Mouse (Mus musculus) midbrain, embryonic 15.5 days (tissue): Measurements from ENCODE around the gene Zc3h10. TPM values are rescaled to one million over a fixed set of nuclear protein-coding genes. Genes with fewer than 3 reads are reported as not detected.
"Not testable (repeated sequence)": the region's sequence is repeated elsewhere in the genome, so short reads cannot be mapped to it uniquely, and the experiment has no call there.

ENCODE experiments used
- ATAC-seq: fragments of 200-750 bp; cut with Nextera tagmentation; replicated peaks from 2 replicates; pipeline ENCODE4 v1.8.0; 2017; ENCODE audit warnings: moderate TSS enrichment
- H3K27ac ChIP-seq: fragments of 300-500 bp; sonication (generic); 2 replicates; pipeline ENCODE4 v1.5.1; 2015; ENCODE audit warnings: mild to moderate bottlenecking, inconsistent platforms
- H3K27me3 ChIP-seq: fragments of 300-500 bp; sonication (generic); replicated peaks from 2 replicates; pipeline ENCODE4 v1.6.1; 2015; ENCODE audit warnings: inconsistent platforms
- H3K36me3 ChIP-seq: fragments of 300-500 bp; sonication (generic); replicated peaks from 2 replicates; pipeline ENCODE4 v1.6.1; 2015; ENCODE audit warnings: inconsistent platforms
- H3K4me1 ChIP-seq: fragments of 300-500 bp; sonication (generic); 2 replicates; pipeline ENCODE4 v1.6.1; 2015; ENCODE audit warnings: inconsistent platforms
- H3K4me2 ChIP-seq: fragments of 300-500 bp; sonication (generic); 2 replicates; pipeline ENCODE4 v1.6.1; 2015; ENCODE audit warnings: inconsistent platforms, mild to moderate bottlenecking, moderate library complexity
- H3K4me3 ChIP-seq: fragments of 300-500 bp; sonication (generic); 2 replicates; pipeline ENCODE4 v1.5.1; 2015; ENCODE audit warnings: mild to moderate bottlenecking, inconsistent platforms
- H3K9ac ChIP-seq: fragments of 300-500 bp; sonication (generic); 2 replicates; pipeline ENCODE4 v1.6.1; 2015; ENCODE audit warnings: mild to moderate bottlenecking, inconsistent platforms
- H3K9me3 ChIP-seq: fragments of 300-500 bp; sonication (generic); 2 replicates; pipeline ENCODE4 v1.6.1; 2016; ENCODE audit warnings: inconsistent platforms
- WGBS: fragments of 180-500 bp; shearing (Covaris S2); methylation state at CpG from one replicate; pipeline ENCODE4 v1.1.7; 2015; ENCODE audit warnings: mixed read lengths; 5-methylcytosine and 5-hydroxymethylcytosine counted together
- polyA plus RNA-seq: library from polyadenylated mRNA; unstranded; fragments of >200 nt; fragmentation: Nextera tagmentation; extraction: Ambion mirVana; gene quantifications from 2 replicates; pipeline ENCODE4 v1.2.1, GENCODE M21; 2015

Zc3h10 gene
- polyA plus RNA-seq, 1 experiment from 2014 or later: 22.7 TPM

DNA sequence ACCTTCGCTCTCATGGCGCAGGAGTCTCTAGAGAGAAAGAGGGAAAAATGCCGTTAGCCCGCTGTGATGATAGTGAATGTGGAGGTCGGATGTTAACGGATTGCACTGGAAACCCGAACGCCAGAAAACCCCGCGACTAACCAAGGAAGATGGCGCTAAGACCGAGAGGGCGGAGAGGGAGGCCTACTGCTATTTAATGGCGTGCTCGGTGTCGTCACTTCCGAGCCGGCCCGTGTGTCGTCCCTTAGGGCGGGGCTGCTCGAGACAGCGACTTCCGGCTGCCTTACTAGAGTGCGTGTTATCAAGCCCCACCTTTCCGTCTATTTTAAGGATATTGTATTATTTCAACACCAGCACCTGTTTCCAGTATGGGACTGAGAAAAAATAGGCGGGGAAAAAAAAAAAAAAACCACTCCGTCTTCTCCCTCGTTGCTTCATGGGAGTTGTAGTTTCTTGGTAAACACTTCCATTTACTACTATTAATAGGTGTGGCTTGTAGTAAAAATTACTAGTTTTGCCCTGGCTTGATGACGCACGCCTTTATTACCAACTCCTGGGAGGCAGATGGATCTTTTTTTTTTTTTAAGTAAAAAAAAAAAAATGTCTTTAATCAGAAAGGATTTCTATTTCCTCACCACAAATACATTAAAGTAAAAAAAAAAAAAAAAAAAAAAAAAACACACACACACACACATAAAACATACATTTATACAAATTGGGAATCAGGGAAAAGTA is 1.5 kb upstream of the Zc3h10 start, which contains the start of gene Rpl41:
TSS of gene Rpl41 (minus strand) at position 359 of the 735 bp plus-strand sequence.
- peaks cover 13% of the 10 kb centered on the region for H3K4me1 ChIP-seq
- H3K9ac ChIP-seq: peak within 1 kb of the TSS; percentile 76
- H3K27ac ChIP-seq: peak within 1 kb of the TSS; percentile 97
- under 1% methylated on average over 31 of the region's 31 CpGs for WGBS
- H3K27me3 ChIP-seq: no peaks in the 10 kb centered on the region
- H3K9me3 ChIP-seq: no peaks in the 10 kb centered on the region
- peak within 1 kb of the TSS; percentile 71 for H3K4me2 ChIP-seq
- peaks cover 13% of the 10 kb centered on the region for H3K36me3 ChIP-seq
- ATAC-seq: peak; percentile 92
- H3K4me3 ChIP-seq: peak within 1 kb of the TSS; percentile 68

- Histone ChIP-seq H3K4me2 (peak overlapping the region; percentile 71), H3K36me3 (peaks cover 20% of the 10 kb centered on the region), H3K4me3 (peak overlapping the region; percentile 68), H3K9ac (peak overlapping the region; percentile 76), H3K27ac (peak overlapping the region; percentile 97), H3K4me1 (peaks cover 18% of the 10 kb centered on the region)
- not testable (repeated sequence) for H3K9me3 ChIP-seq, H3K27me3 ChIP-seq
- 0 out of 2 replicates have a peak, but pooled peaks have one; percentile 5 for ATAC-seq
- WGBS: 3% methylated on average over 30 of the region's 30 CpGs
Measured at GRCm38 (mm10) chr10:128548051-128548791, 647 bp upstream of the Zc3h10 start.

GRCm38 (mm10) chr10:128546787-128547186 is 787 bp downstream of the Zc3h10 start:
- no peak for ATAC-seq
- H3K36me3 ChIP-seq: peaks cover 25% of the 10 kb centered on the region
- WGBS: 23% methylated on average over 7 of the region's 7 CpGs
- H3K9me3 ChIP-seq: no peaks in the 10 kb centered on the region
- no peaks in the 10 kb centered on the region for H3K27me3 ChIP-seq
- H3K4me3 ChIP-seq: peak overlapping the region; percentile 68
- peak overlapping the region; percentile 71 for H3K4me2 ChIP-seq
- H3K27ac ChIP-seq: peak overlapping the region; percentile 97
- peaks cover 18% of the 10 kb centered on the region for H3K4me1 ChIP-seq
- H3K9ac ChIP-seq: peak overlapping the region; percentile 67

DNA sequence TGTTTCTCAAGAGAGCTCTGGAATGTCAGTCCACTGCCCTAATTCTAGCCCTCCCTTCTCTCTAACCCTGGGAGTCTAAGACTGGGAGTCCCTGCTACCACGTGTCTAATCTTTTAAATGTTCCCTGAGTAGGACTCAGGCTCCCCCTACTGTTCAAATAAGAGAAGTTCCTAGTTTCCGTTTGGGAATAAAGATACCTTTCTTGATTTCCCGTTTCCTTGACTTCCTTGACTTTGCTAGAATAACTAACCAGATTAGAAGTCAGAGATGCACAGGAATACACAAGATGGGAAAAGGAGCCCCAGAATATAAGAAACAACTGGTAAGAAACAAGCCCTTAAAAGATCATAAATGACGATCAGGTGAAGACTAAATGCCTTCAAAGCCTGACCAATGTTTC is 1.2 kb downstream of the Zc3h10 start:
- no peak for ATAC-seq
- H3K36me3 ChIP-seq: peaks cover 25% of the 10 kb centered on the region
- no peaks in the 10 kb centered on the region for H3K27me3 ChIP-seq
- H3K9ac ChIP-seq: peak overlapping the region; percentile 67; the same call in 1 of the 2 replicates
- no peaks in the 10 kb centered on the region for H3K9me3 ChIP-seq
- peak overlapping the region; percentile 97 for H3K27ac ChIP-seq
- H3K4me1 ChIP-seq: peaks cover 18% of the 10 kb centered on the region
- H3K4me2 ChIP-seq: peak overlapping the region; percentile 71
- 20% methylated on average over 4 of the region's 4 CpGs for WGBS
- H3K4me3 ChIP-seq: peak overlapping the region; percentile 68

DNA sequence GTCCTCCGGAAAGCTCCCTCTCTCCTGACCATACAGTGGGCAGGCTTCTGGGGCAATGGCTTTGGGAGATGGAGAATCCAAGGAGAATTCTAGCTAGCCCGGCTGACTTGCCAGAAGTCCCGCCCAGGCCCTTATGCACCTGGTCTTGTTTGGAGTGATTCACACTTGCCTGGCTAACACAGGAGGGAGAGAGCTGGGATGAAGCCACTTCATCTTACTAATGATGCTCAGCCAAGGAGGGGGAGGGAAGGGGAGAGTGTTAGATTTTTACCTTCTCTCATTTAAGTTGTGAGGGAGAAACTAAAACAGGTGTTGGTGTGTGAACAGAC is 2.0 kb downstream of the Zc3h10 start:
- H3K4me3 ChIP-seq: no peak overlapping the region
- WGBS: 97% methylated on average over 3 of the region's 3 CpGs

GRCm38 (mm10) chr10:128544674-128545569 is 2.7 kb downstream of the Zc3h10 start:
- Histone ChIP-seq H3K4me2 (no peak overlapping the region), H3K4me3 (no peak overlapping the region), H3K9ac (no peak overlapping the region), H3K27me3 (no peaks in the 10 kb centered on the region), H3K36me3 (peaks cover 25% of the 10 kb centered on the region), H3K9me3 (no peaks in the 10 kb centered on the region), H3K4me1 (peaks cover 18% of the 10 kb centered on the region), H3K27ac (no peak overlapping the region)
- WGBS: 96% methylated on average over 37 of the region's 37 CpGs
- no peak for ATAC-seq

More for the DNA sequence above, 2.0 kb downstream of the Zc3h10 start:
- H3K27ac ChIP-seq: no peak overlapping the region
- H3K27me3 ChIP-seq: no peaks in the 10 kb centered on the region
- ATAC-seq: no peak
- peaks cover 25% of the 10 kb centered on the region for H3K36me3 ChIP-seq
- H3K4me1 ChIP-seq: peaks cover 18% of the 10 kb centered on the region
- H3K4me2 ChIP-seq: no peak overlapping the region
- no peak overlapping the region for H3K9ac ChIP-seq
- no peaks in the 10 kb centered on the region for H3K9me3 ChIP-seq

DNA sequence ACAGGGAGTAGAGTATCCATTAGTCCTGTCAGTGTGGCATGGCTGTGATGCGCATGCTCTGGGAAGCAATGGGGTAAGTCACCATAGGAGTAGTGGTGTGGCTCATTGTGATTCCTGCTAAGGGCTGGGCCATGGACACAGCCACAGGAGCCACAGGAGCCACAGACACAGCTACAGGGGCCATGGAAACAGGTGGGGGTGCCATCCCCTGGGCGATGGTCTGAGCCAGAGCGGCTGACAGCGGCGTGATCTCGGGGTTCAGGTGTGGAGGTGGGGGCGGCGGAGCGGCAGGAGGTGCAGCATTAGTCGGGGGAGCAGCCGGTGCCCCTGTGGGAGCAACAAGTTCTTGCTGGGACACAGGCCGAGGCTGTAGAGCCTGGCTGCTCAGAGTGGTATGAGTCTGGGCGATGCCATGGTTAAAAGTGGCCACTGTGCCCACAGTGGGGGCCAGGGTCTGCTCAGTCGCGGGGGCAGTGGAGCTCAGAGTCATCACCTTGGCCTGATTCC is 3.4 kb downstream of the Zc3h10 start:
- H3K27me3 ChIP-seq: no peaks in the 10 kb centered on the region
- H3K4me3 ChIP-seq: no peak overlapping the region
- H3K27ac ChIP-seq: no peak overlapping the region
- peaks cover 25% of the 10 kb centered on the region for H3K36me3 ChIP-seq
- WGBS: 98% methylated on average over 15 of the region's 15 CpGs
- no peak overlapping the region for H3K4me2 ChIP-seq
- no peak overlapping the region for H3K9ac ChIP-seq
- peaks cover 18% of the 10 kb centered on the region for H3K4me1 ChIP-seq
- no peak for ATAC-seq
- H3K9me3 ChIP-seq: no peaks in the 10 kb centered on the region

GRCm38 (mm10) chr10:128543100-128543499 is 4.5 kb downstream of the Zc3h10 start:
- ATAC-seq: no peak

GRCm38 (mm10) chr10:128538340-128538870 is 9.2 kb downstream of the Zc3h10 start:
- WGBS: 86% methylated on average over 1 of the region's 1 CpGs
- H3K4me3 ChIP-seq: no peak overlapping the region
- H3K27ac ChIP-seq: no peak overlapping the region
- no peak overlapping the region for H3K4me2 ChIP-seq
- H3K9ac ChIP-seq: no peak overlapping the region
- peaks cover 7% of the 10 kb centered on the region for H3K4me1 ChIP-seq
- H3K9me3 ChIP-seq: no peaks in the 10 kb centered on the region
- no peak for ATAC-seq
- H3K36me3 ChIP-seq: peaks cover 6% of the 10 kb centered on the region; the same call in 1 of the 2 replicates
- H3K27me3 ChIP-seq: no peaks in the 10 kb centered on the region

More at GRCm38 (mm10) chr10:128543100-128543499, 4.5 kb downstream of the Zc3h10 start:
- Histone ChIP-seq H3K9ac (no peak overlapping the region), H3K27me3 (no peaks in the 10 kb centered on the region), H3K36me3 (peaks cover 25% of the 10 kb centered on the region), H3K4me3 (no peak overlapping the region), H3K9me3 (no peaks in the 10 kb centered on the region), H3K27ac (no peak overlapping the region), H3K4me1 (peaks cover 18% of the 10 kb centered on the region), H3K4me2 (no peak overlapping the region)
- 85% methylated on average over 2 of the region's 2 CpGs for WGBS

DNA sequence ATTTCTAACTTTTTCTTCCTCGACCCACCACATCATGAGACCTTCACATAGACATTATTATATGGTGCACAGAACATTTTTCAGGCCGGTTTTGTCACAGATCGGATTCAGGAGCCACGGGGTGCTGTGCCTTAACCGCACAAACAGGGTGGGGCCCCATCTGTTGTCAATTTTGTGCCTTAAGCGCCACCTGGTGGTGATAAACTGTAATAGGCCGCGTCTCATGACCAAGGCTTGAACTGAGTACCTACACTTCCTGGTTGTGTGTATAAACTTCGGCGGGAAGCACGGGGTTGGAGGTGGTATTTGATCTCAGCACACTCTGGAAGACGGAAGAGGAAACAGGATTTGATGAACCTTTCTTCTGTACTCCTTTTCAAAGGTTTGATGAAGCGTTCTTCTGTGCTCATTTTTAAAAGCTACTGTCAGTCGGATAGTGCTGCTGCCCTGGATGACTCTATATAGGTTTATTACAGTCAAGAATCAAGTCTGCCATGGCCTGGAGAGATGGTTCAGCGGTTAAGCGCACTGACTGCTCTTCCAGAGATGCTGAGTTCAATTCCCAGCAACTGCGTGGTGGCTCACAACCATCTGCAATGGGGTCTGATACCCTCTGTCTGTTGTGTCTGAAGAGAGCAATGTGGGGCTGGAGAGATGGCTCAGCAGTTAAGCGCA is 11.2 kb downstream of the Zc3h10 start:
- H3K9ac ChIP-seq: no peak overlapping the region
- peak overlapping the region; percentile 48 for H3K4me2 ChIP-seq
- 17% methylated on average over 18 of the region's 18 CpGs for WGBS
- H3K27ac ChIP-seq: no peak overlapping the region
- no peaks in the 10 kb centered on the region for H3K36me3 ChIP-seq
- ATAC-seq: peak; percentile 91
- H3K9me3 ChIP-seq: no peaks in the 10 kb centered on the region
- no peaks in the 10 kb centered on the region for H3K27me3 ChIP-seq
- H3K4me3 ChIP-seq: peak overlapping the region; percentile 25
- H3K4me1 ChIP-seq: peaks cover 7% of the 10 kb centered on the region

GRCm38 (mm10) chr10:128535624-128536265 is 11.8 kb downstream of the Zc3h10 start:
- peaks cover 7% of the 10 kb centered on the region for H3K4me1 ChIP-seq
- H3K27me3 ChIP-seq: no peaks in the 10 kb centered on the region
- H3K4me3 ChIP-seq: peak overlapping the region; percentile 25
- no peak; the same call in 1 of the 2 replicates for ATAC-seq
- no peak overlapping the region for H3K9ac ChIP-seq
- WGBS: 70% methylated on average over 4 of the region's 4 CpGs
- no peak overlapping the region for H3K27ac ChIP-seq
- no peaks in the 10 kb centered on the region for H3K36me3 ChIP-seq
- H3K9me3 ChIP-seq: no peaks in the 10 kb centered on the region
- H3K4me2 ChIP-seq: peak overlapping the region; percentile 48
